In genomic region chr11:53604983-53605382, GRCm38 (mm10) we compare ENCODE assay signal across 1 mouse cellular context.
TF ChIP-seq lines count a peak whose summit lies in the region.

No protein-coding gene starts in this region.

TF ChIP-seq in CH12.LX, 34 proteins besides CTCF, POLR2A, EP300 and RAD21:
- TF ChIP-seq SMC3 (IDR thresholded peaks at IDR 0.05; ENCODE audit: low read depth, low read length) (peak; percentile 66), BHLHE40 (IDR thresholded peaks at IDR 0.05; ENCODE audit: low read depth, low read length) (peak; percentile 8; the same call in 1 of the 2 replicates), MAZ (IDR thresholded peaks at IDR 0.05; ENCODE audit: low read depth, low read length) (no peak), SIN3A (IDR thresholded peaks at IDR 0.05; ENCODE audit: low read length) (peak; percentile 0; the same call in 1 of the 2 replicates)
